Mouse (Mus musculus): Measurements from ENCODE around the gene Gm5890.
"Not testable (repeated sequence)": the region's sequence is repeated elsewhere in the genome, so short reads cannot be mapped to it uniquely, and the experiment has no call there.

Gene Gm5890

GRCm38 (mm10) chr7:20262734-20263133 lies at the start of gene Gm5890:
Gene Gm5890 (minus strand): TSS chr7:20262834.
- not testable (repeated sequence) for H3K9me3 ChIP-seq (ENCODE audit: low read length); H3K4me1 ChIP-seq (replicated peaks; ENCODE audit: low read depth, low read length); H3K36me3 ChIP-seq (ENCODE audit: insufficient read depth, low read length); H3K4me3 ChIP-seq (replicated peaks; ENCODE audit: low read length); H3K27me3 ChIP-seq (ENCODE audit: insufficient read depth, low read length)

DNA sequence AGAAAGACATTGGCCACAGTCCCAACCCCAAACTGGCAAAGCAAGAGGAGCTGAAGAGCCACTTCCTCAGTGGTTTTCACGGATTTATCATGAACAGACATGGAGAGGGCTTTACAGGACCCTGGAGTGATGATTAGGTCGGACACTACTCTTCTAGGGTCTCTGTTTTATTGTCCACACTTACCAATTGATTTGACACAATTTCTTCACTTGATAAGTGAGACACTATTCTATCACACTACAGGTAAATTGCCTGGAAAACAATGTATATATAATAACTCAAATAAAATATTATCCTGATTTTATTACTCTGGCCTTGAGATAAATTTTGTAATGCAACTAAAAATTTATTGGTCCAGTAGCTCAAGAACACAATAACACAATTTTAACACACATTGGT lies 28.9 kb downstream of the Gm5890 start, which contains the start of gene Gm4498:
Gene Gm4498, minus strand, starts transcription at position 101 of the 400 bp plus-strand sequence.
- not testable (repeated sequence) for H3K9me3 ChIP-seq (ENCODE audit: low read length); H3K4me3 ChIP-seq (replicated peaks; ENCODE audit: low read length); H3K4me1 ChIP-seq (replicated peaks; ENCODE audit: low read depth, low read length); H3K36me3 ChIP-seq (ENCODE audit: insufficient read depth, low read length); H3K27me3 ChIP-seq (ENCODE audit: insufficient read depth, low read length)
